Mouse (Mus musculus): ENCODE measurements around the gene Ttll12. TPM values are rescaled to one million over a fixed set of nuclear protein-coding genes. Genes with fewer than 3 reads are reported as not detected.
A peak's percentile ranks its signal among the peaks of the same experiment; 100 is the strongest.

Ttll12 gene
- polyA plus RNA-seq, 1 experiment from 2014 or later, result 14.1 TPM

GRCm38 (mm10) chr15:83563327-83563856 is 31.6 kb downstream of the Ttll12 start, which contains the start of the genes Tspo and Mcat:
Gene Tspo (plus strand): TSS chr15:83563592.
Gene Mcat (minus strand): TSS chr15:83563787.
- peak; percentile 57 for ATAC-seq
- TF ChIP-seq CTCF (IDR thresholded peaks at IDR 0.05; ENCODE audit: low read depth), result no peak
- Histone ChIP-seq H3K36me3 (ENCODE audit: control insufficient read depth, insufficient read depth) (no peaks in the 10 kb centered on the region), H3K9ac (ENCODE audit: low read depth, low read length) (peak within 1 kb of the TSS; percentile 55), H3K4me1 (replicated peaks; ENCODE audit: control insufficient read depth, insufficient read depth, low read length) (no peaks in the 10 kb centered on the region), H3K27ac (ENCODE audit: low read depth, low read length) (peak within 1 kb of the TSS; percentile 57), H3K4me3 (ENCODE audit: low read depth, low read length) (peak within 1 kb of the TSS; percentile 60), H3K9me3 (ENCODE audit: control insufficient read depth) (no peaks in the 10 kb centered on the region), H3K4me2 (replicated peaks; ENCODE audit: low read depth) (peak within 1 kb of the TSS; percentile 99), H3K27me3 (replicated peaks; ENCODE audit: control insufficient read depth, insufficient read depth, low read length) (no peaks in the 10 kb centered on the region)
- 1% methylated on average over 28 of the region's 28 CpGs for WGBS

- no peak for TF ChIP-seq CTCF (IDR thresholded peaks at IDR 0.05; ENCODE audit: low read depth)
- no peaks in the 10 kb centered on the region for H3K9me3 ChIP-seq (ENCODE audit: control insufficient read depth)
- ATAC-seq, result peak; percentile 32; the same call in 1 of the 2 replicates
- H3K4me2 ChIP-seq (replicated peaks; ENCODE audit: low read depth), result peak overlapping the region; percentile 99
- no peaks in the 10 kb centered on the region for H3K4me1 ChIP-seq (replicated peaks; ENCODE audit: control insufficient read depth, insufficient read depth, low read length)
- H3K9ac ChIP-seq (ENCODE audit: low read depth, low read length), result no peak overlapping the region
- H3K36me3 ChIP-seq (ENCODE audit: control insufficient read depth, insufficient read depth), result no peaks in the 10 kb centered on the region
- H3K27me3 ChIP-seq (replicated peaks; ENCODE audit: control insufficient read depth, insufficient read depth, low read length), result no peaks in the 10 kb centered on the region
- 34% methylated on average over 15 of the region's 15 CpGs for WGBS
- peak overlapping the region; percentile 60 for H3K4me3 ChIP-seq (ENCODE audit: low read depth, low read length)
- H3K27ac ChIP-seq (ENCODE audit: low read depth, low read length), result peak overlapping the region; percentile 11; the same call in 1 of the 2 replicates
Observed at GRCm38 (mm10) chr15:83562626-83563270, 32.2 kb downstream of the Ttll12 start.

GRCm38 (mm10) chr15:83560941-83561477 is 33.9 kb downstream of the Ttll12 start:
- H3K27me3 ChIP-seq (replicated peaks; ENCODE audit: control insufficient read depth, insufficient read depth, low read length), result no peaks in the 10 kb centered on the region
- ATAC-seq, result no peak
- no peaks in the 10 kb centered on the region for H3K9me3 ChIP-seq (ENCODE audit: control insufficient read depth)
- H3K4me3 ChIP-seq (ENCODE audit: low read depth, low read length), result no peak overlapping the region
- 66% methylated on average over 5 of the region's 5 CpGs for WGBS
- H3K36me3 ChIP-seq (ENCODE audit: control insufficient read depth, insufficient read depth), result no peaks in the 10 kb centered on the region
- H3K27ac ChIP-seq (ENCODE audit: low read depth, low read length), result no peak overlapping the region
- no peak overlapping the region for H3K9ac ChIP-seq (ENCODE audit: low read depth, low read length)
- H3K4me2 ChIP-seq (replicated peaks; ENCODE audit: low read depth), result no peak overlapping the region
- no peaks in the 10 kb centered on the region; the same call in 1 of the 2 replicates for H3K4me1 ChIP-seq (replicated peaks; ENCODE audit: control insufficient read depth, insufficient read depth, low read length)
- TF ChIP-seq CTCF (IDR thresholded peaks at IDR 0.05; ENCODE audit: low read depth), result no peak

GRCm38 (mm10) chr15:83555161-83555974 is 39.6 kb downstream of the Ttll12 start:
- H3K4me1 ChIP-seq (replicated peaks; ENCODE audit: control insufficient read depth, insufficient read depth, low read length), result peaks cover 4% of the 10 kb centered on the region; the same call in 1 of the 2 replicates
- H3K27ac ChIP-seq (ENCODE audit: low read depth, low read length), result peak overlapping the region; percentile 87
- no peaks in the 10 kb centered on the region for H3K9me3 ChIP-seq (ENCODE audit: control insufficient read depth)
- ATAC-seq, result peak; percentile 77
- H3K4me2 ChIP-seq (replicated peaks; ENCODE audit: low read depth), result peak overlapping the region; percentile 91
- peak overlapping the region; percentile 88 for H3K9ac ChIP-seq (ENCODE audit: low read depth, low read length)
- no peaks in the 10 kb centered on the region for H3K27me3 ChIP-seq (replicated peaks; ENCODE audit: control insufficient read depth, insufficient read depth, low read length)
- H3K36me3 ChIP-seq (ENCODE audit: control insufficient read depth, insufficient read depth), result peaks cover 10% of the 10 kb centered on the region; the same call in 1 of the 2 replicates
- under 1% methylated on average over 71 of the region's 74 CpGs for WGBS
- peak overlapping the region; percentile 78 for H3K4me3 ChIP-seq (ENCODE audit: low read depth, low read length)
- TF ChIP-seq CTCF (IDR thresholded peaks at IDR 0.05; ENCODE audit: low read depth), result no peak; the same call in 1 of the 2 replicates

- no peak overlapping the region for H3K9ac ChIP-seq (ENCODE audit: low read depth, low read length)
- no peak for ATAC-seq
- no peak overlapping the region for H3K4me3 ChIP-seq (ENCODE audit: low read depth, low read length)
Observed at GRCm38 (mm10) chr15:83553831-83554230, 41.1 kb downstream of the Ttll12 start.

GRCm38 (mm10) chr15:83550137-83550536 is 44.8 kb downstream of the Ttll12 start:
- no peak for TF ChIP-seq CTCF (IDR thresholded peaks at IDR 0.05; ENCODE audit: low read depth)
- Histone ChIP-seq H3K36me3 (ENCODE audit: control insufficient read depth, insufficient read depth) (peaks cover 61% of the 10 kb centered on the region), H3K4me2 (replicated peaks; ENCODE audit: low read depth) (no peak overlapping the region), H3K27me3 (replicated peaks; ENCODE audit: control insufficient read depth, insufficient read depth, low read length) (no peaks in the 10 kb centered on the region), H3K9ac (ENCODE audit: low read depth, low read length) (no peak overlapping the region), H3K4me3 (ENCODE audit: low read depth, low read length) (no peak overlapping the region), H3K27ac (ENCODE audit: low read depth, low read length) (no peak overlapping the region), H3K9me3 (ENCODE audit: control insufficient read depth) (no peaks in the 10 kb centered on the region), H3K4me1 (replicated peaks; ENCODE audit: control insufficient read depth, insufficient read depth, low read length) (0 out of 2 replicates have a peak, but pooled peaks cover 4% of the 10 kb centered on the region)
- 91% methylated on average over 2 of the region's 2 CpGs for WGBS
- no peak for ATAC-seq

More at GRCm38 (mm10) chr15:83553831-83554230, 41.1 kb downstream of the Ttll12 start:
- peaks cover 26% of the 10 kb centered on the region for H3K36me3 ChIP-seq (ENCODE audit: control insufficient read depth, insufficient read depth)
- H3K4me1 ChIP-seq (replicated peaks; ENCODE audit: control insufficient read depth, insufficient read depth, low read length), result peaks cover 4% of the 10 kb centered on the region; the same call in 1 of the 2 replicates
- H3K27ac ChIP-seq (ENCODE audit: low read depth, low read length), result no peak overlapping the region
- no peaks in the 10 kb centered on the region for H3K27me3 ChIP-seq (replicated peaks; ENCODE audit: control insufficient read depth, insufficient read depth, low read length)
- peak; percentile 59 for TF ChIP-seq CTCF (IDR thresholded peaks at IDR 0.05; ENCODE audit: low read depth)
- no peak overlapping the region for H3K4me2 ChIP-seq (replicated peaks; ENCODE audit: low read depth)
- no peaks in the 10 kb centered on the region for H3K9me3 ChIP-seq (ENCODE audit: control insufficient read depth)

Measured in intestine, postnatal 0 days (tissue).